Mouse (Mus musculus): ENCODE data around the gene Sema3f. TPM values are rescaled to one million over a fixed set of nuclear protein-coding genes. Genes with fewer than 3 reads are reported as not detected.

Gene Sema3f
- total and polyA plus RNA-seq, 3 experiments, result 0.09 to 0.11 TPM; not detected in 1

DNA sequence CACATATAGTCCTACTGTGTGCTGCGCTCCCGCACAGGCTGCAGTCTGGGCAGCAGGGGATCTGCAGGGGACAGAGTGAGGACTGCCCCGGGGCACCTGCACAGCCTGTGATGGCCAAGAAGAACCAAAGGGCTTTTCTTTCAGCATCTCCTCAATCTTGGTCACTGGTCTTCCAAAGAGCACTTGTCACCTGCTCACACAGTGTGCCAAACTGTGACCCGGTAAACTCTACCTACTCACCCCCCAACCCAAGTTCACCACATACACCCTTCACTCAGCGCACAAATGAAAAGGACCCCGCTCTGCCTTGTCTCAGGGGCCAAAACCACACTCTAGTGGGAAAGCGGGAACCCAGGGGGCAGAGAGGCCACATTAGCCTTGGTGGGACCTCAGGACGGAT lies 78.4 kb downstream of the Sema3f start:
- TF ChIP-seq GATA1 (IDR thresholded peaks at IDR 0.05; ENCODE audit: borderline replicate concordance, low read length) (no peak), CTCF (IDR thresholded peaks at IDR 0.05; ENCODE audit: low read depth, low read length) (no peak), GATA2 (IDR thresholded peaks at IDR 0.05; ENCODE audit: borderline replicate concordance, low read depth, low read length) (no peak), POLR2AphosphoS5 (IDR thresholded peaks at IDR 0.05; ENCODE audit: insufficient replicate concordance, low read depth, low read length) (no peak), TAL1 (conservative IDR thresholded peaks at IDR 0.05; ENCODE audit: low read depth, low read length) (no peak)
- Histone ChIP-seq H3K4me1 (ENCODE audit: insufficient read depth, low read depth, low read length) (peaks cover 88% of the 10 kb centered on the region), H3K36me3 (replicated peaks) (peaks cover 65% of the 10 kb centered on the region)

More for the DNA sequence above, 78.4 kb downstream of the Sema3f start:
- DNase-seq (ENCODE audit: low spot score) (no peak), ATAC-seq (ENCODE audit: extremely low read depth, insufficient number of reproducible peaks, low FRiP score, poor library complexity, severe bottlenecking) (no peak)
- no peaks in the 10 kb centered on the region for H3K27me3 ChIP-seq (ENCODE audit: insufficient read depth, low read length)
- H3K9me3 ChIP-seq (replicated peaks), result no peaks in the 10 kb centered on the region
- no peak overlapping the region; the same call in 1 of the 2 replicates for H3K4me3 ChIP-seq (ENCODE audit: low read depth, low read length)

Other genes starting within 250 kb of the Sema3f start
Only the 20 nearest of the 22 such genes appear.
- 20.5 and 22.1 TPM in 2 replicates for gene Tmem115, start 176.5 kb downstream of the Sema3f start, total RNA-seq (2014; fragmentation: Nextera tagmentation)
- gene Tmem115, start 176.5 kb downstream of the Sema3f start, total RNA-seq (2017), result 16.6 and 18.0 TPM in 2 replicates
- gene Tmem115, start 176.5 kb downstream of the Sema3f start, polyA plus RNA-seq (2012), result 23.2 and 27.1 TPM in 2 replicates
- 1.9 TPM in 1 of 2 replicates, not detected in the other for gene Cyb561d2, start 168.3 kb downstream of the Sema3f start, total RNA-seq (2014; fragmentation: Nextera tagmentation)
- 23.1 and 30.2 TPM in 2 replicates for gene Cyb561d2, start 168.3 kb downstream of the Sema3f start, total RNA-seq (2017)
- 10.6 and 11.7 TPM in 2 replicates for gene Cyb561d2, start 168.3 kb downstream of the Sema3f start, polyA plus RNA-seq (2012)
- gene Nprl2, start 168.2 kb downstream of the Sema3f start, total RNA-seq (2014; fragmentation: Nextera tagmentation), result 16.3 and 22.6 TPM in 2 replicates
- gene Nprl2, start 168.2 kb downstream of the Sema3f start, total RNA-seq (2017), result 18.4 and 35.0 TPM in 2 replicates
- 1.4 and 1.7 TPM in 2 replicates for gene Nprl2, start 168.2 kb downstream of the Sema3f start, polyA plus RNA-seq (2012)
- 1.1 TPM in 1 of 2 replicates, not detected in the other for gene Zmynd10, start 163.2 kb downstream of the Sema3f start, total RNA-seq (2014; fragmentation: Nextera tagmentation)
- 6.2 and 7.3 TPM in 2 replicates for gene Zmynd10, start 163.2 kb downstream of the Sema3f start, total RNA-seq (2017)
- gene Zmynd10, start 163.2 kb downstream of the Sema3f start, polyA plus RNA-seq (2012), result 1.1 TPM in 2 replicates
- gene Rassf1, start 158.9 kb downstream of the Sema3f start, total RNA-seq (2014; fragmentation: Nextera tagmentation), result 15.4 and 19.4 TPM in 2 replicates
- gene Rassf1, start 158.9 kb downstream of the Sema3f start, total RNA-seq (2017), result 29.5 and 35.4 TPM in 2 replicates
- 10.7 and 12.1 TPM in 2 replicates for gene Rassf1, start 158.9 kb downstream of the Sema3f start, polyA plus RNA-seq (2012)
- gene Tusc2, start 147.2 kb downstream of the Sema3f start, total RNA-seq (2014; fragmentation: Nextera tagmentation), result 30.4 and 33.1 TPM in 2 replicates
- 16.0 and 21.3 TPM in 2 replicates for gene Tusc2, start 147.2 kb downstream of the Sema3f start, total RNA-seq (2017)
- gene Tusc2, start 147.2 kb downstream of the Sema3f start, polyA plus RNA-seq (2012), result 24.4 and 45.3 TPM in 2 replicates
- 11.7 and 16.8 TPM in 2 replicates for gene Hyal2, start 142.5 kb downstream of the Sema3f start, total RNA-seq (2014; fragmentation: Nextera tagmentation)
- gene Hyal2, start 142.5 kb downstream of the Sema3f start, total RNA-seq (2017), result 4.2 and 5.5 TPM in 2 replicates
- 28.9 and 33.9 TPM in 2 replicates for gene Hyal2, start 142.5 kb downstream of the Sema3f start, polyA plus RNA-seq (2012)
- 6.6 and 7.3 TPM in 2 replicates for gene Hyal1, start 133.5 kb downstream of the Sema3f start, total RNA-seq (2014; fragmentation: Nextera tagmentation)
- gene Hyal1, start 133.5 kb downstream of the Sema3f start, total RNA-seq (2017), result 1.9 and 2.3 TPM in 2 replicates
- 1.4 and 2.2 TPM in 2 replicates for gene Hyal1, start 133.5 kb downstream of the Sema3f start, polyA plus RNA-seq (2012)
- 17.1 and 17.4 TPM in 2 replicates for gene Naa80, start 131.6 kb downstream of the Sema3f start, total RNA-seq (2014; fragmentation: Nextera tagmentation)
- 13.1 and 14.6 TPM in 2 replicates for gene Naa80, start 131.6 kb downstream of the Sema3f start, total RNA-seq (2017)
- 53.5 and 53.8 TPM in 2 replicates for gene Naa80, start 131.6 kb downstream of the Sema3f start, polyA plus RNA-seq (2012)
- 4.6 and 7.7 TPM in 2 replicates for gene Hyal3, start 129.7 kb downstream of the Sema3f start, total RNA-seq (2014; fragmentation: Nextera tagmentation)
- gene Hyal3, start 129.7 kb downstream of the Sema3f start, total RNA-seq (2017), result 1.1 and 1.4 TPM in 2 replicates
- 0.29 and 0.53 TPM in 2 replicates for gene Hyal3, start 129.7 kb downstream of the Sema3f start, polyA plus RNA-seq (2012)
- gene Ifrd2, start 122.8 kb downstream of the Sema3f start, total RNA-seq (2014; fragmentation: Nextera tagmentation), result 178 and 183 TPM in 2 replicates
- 76.0 and 76.7 TPM in 2 replicates for gene Ifrd2, start 122.8 kb downstream of the Sema3f start, total RNA-seq (2017)
- 153 and 156 TPM in 2 replicates for gene Ifrd2, start 122.8 kb downstream of the Sema3f start, polyA plus RNA-seq (2012)
- not detected in 2 replicates for gene Sema3b, start 101.2 kb downstream of the Sema3f start, total RNA-seq (2014; fragmentation: Nextera tagmentation)
- gene Sema3b, start 101.2 kb downstream of the Sema3f start, total RNA-seq (2017), result 0.27 TPM in 1 of 2 replicates, not detected in the other
- not detected in 2 replicates for gene Sema3b, start 101.2 kb downstream of the Sema3f start, polyA plus RNA-seq (2012)
- 337 and 375 TPM in 2 replicates for gene Gnai2, start 75.1 kb downstream of the Sema3f start, total RNA-seq (2014; fragmentation: Nextera tagmentation)
- gene Gnai2, start 75.1 kb downstream of the Sema3f start, total RNA-seq (2017), result 232 TPM in 2 replicates
- 657 and 787 TPM in 2 replicates for gene Gnai2, start 75.1 kb downstream of the Sema3f start, polyA plus RNA-seq (2012)
- gene Slc38a3, start 40.9 kb downstream of the Sema3f start, total RNA-seq (2014; fragmentation: Nextera tagmentation), result not detected in 2 replicates
- gene Slc38a3, start 40.9 kb downstream of the Sema3f start, total RNA-seq (2017), result 0.11 and 0.12 TPM in 2 replicates
- not detected in 2 replicates for gene Slc38a3, start 40.9 kb downstream of the Sema3f start, polyA plus RNA-seq (2012)
- gene Gnat1, start 30.8 kb downstream of the Sema3f start, total RNA-seq (2014; fragmentation: Nextera tagmentation), result not detected in 2 replicates
- 0.05 TPM in 1 of 2 replicates, not detected in the other for gene Gnat1, start 30.8 kb downstream of the Sema3f start, total RNA-seq (2017)
- gene Gnat1, start 30.8 kb downstream of the Sema3f start, polyA plus RNA-seq (2012), result not detected in 2 replicates
- 355 and 467 TPM in 2 replicates for gene Rbm5, start 60.5 kb upstream of the Sema3f start, total RNA-seq (2014; fragmentation: Nextera tagmentation)
- gene Rbm5, start 60.5 kb upstream of the Sema3f start, total RNA-seq (2017), result 261 and 271 TPM in 2 replicates
- 14.3 and 23.4 TPM in 2 replicates for gene Rbm5, start 60.5 kb upstream of the Sema3f start, polyA plus RNA-seq (2012)
- gene Rbm6, start 162.8 kb upstream of the Sema3f start, total RNA-seq (2014; fragmentation: Nextera tagmentation), result 120 and 184 TPM in 2 replicates
- 91.6 and 105 TPM in 2 replicates for gene Rbm6, start 162.8 kb upstream of the Sema3f start, total RNA-seq (2017)
- 15.8 and 38.7 TPM in 2 replicates for gene Rbm6, start 162.8 kb upstream of the Sema3f start, polyA plus RNA-seq (2012)
- 2.0 and 3.1 TPM in 2 replicates for gene Mon1a, start 177.7 kb upstream of the Sema3f start, total RNA-seq (2014; fragmentation: Nextera tagmentation)
- gene Mon1a, start 177.7 kb upstream of the Sema3f start, total RNA-seq (2017), result 12.8 and 14.3 TPM in 2 replicates
- 12.8 and 13.6 TPM in 2 replicates for gene Mon1a, start 177.7 kb upstream of the Sema3f start, polyA plus RNA-seq (2012)
- not detected in 2 replicates for gene Mst1r, start 196.4 kb upstream of the Sema3f start, total RNA-seq (2014; fragmentation: Nextera tagmentation)
- gene Mst1r, start 196.4 kb upstream of the Sema3f start, total RNA-seq (2017), result not detected in 2 replicates
- 0.01 TPM in 1 of 2 replicates, not detected in the other for gene Mst1r, start 196.4 kb upstream of the Sema3f start, polyA plus RNA-seq (2012)
- gene Actl11, start 218.0 kb upstream of the Sema3f start, total RNA-seq (2014; fragmentation: Nextera tagmentation), result not detected in 2 replicates
- gene Actl11, start 218.0 kb upstream of the Sema3f start, total RNA-seq (2017), result 0.11 TPM in 1 of 2 replicates, not detected in the other
- not detected in 2 replicates for gene Actl11, start 218.0 kb upstream of the Sema3f start, polyA plus RNA-seq (2012)

Data from G1E (cell line).